In genomic region chr13:99577686-99578085, GRCm38 (mm10) we compare ENCODE assay signal across 18 mouse cellular contexts.
DNase-seq lines count a peak whose midpoint lies in the region; ATAC-seq and TF ChIP-seq lines count a peak whose summit lies in the region.
"Had no signal": no experiment of that assay in that cellular context is flagged by ENCODE, and none has a peak within 500 bp of the region (broad histone marks: within the 10 kb centered on the region; RNA-seq: fewer than 3 reads in every experiment).

No protein-coding gene starts in this region.

- H3K4me1 ChIP-seq in midbrain, embryonic 16.5 days (ENCODE audit: control insufficient read depth, insufficient read depth, low read length) = peaks cover 9% of the 10 kb centered on the region; the same call in 1 of the 2 replicates
- H3K4me1 ChIP-seq in midbrain, embryonic 15.5 days = no peaks in the 10 kb centered on the region
- H3K4me1 ChIP-seq: embryonic facial prominence, embryonic 13.5 days had no signal

- H3K4me3 ChIP-seq in midbrain, embryonic 16.5 days (ENCODE audit: low read depth, low read length) = no peak overlapping the region
- H3K4me3 ChIP-seq in midbrain, embryonic 15.5 days = no peak overlapping the region
- H3K4me3 ChIP-seq: embryonic facial prominence, embryonic 13.5 days; midbrain, embryonic 13.5 days had no signal

- H3K36me3 ChIP-seq in midbrain, embryonic 16.5 days (ENCODE audit: control insufficient read depth, insufficient read depth, low read length) = no peaks in the 10 kb centered on the region
- H3K36me3 ChIP-seq in midbrain, embryonic 15.5 days (replicated peaks) = no peaks in the 10 kb centered on the region
- H3K36me3 ChIP-seq: embryonic facial prominence, embryonic 13.5 days had no signal

- no peak overlapping the region for H3K4me2 ChIP-seq in midbrain, embryonic 16.5 days (ENCODE audit: low read length)
- no peak overlapping the region for H3K4me2 ChIP-seq in midbrain, embryonic 15.5 days
- H3K4me2 ChIP-seq: embryonic facial prominence, embryonic 13.5 days; liver, embryonic 11.5 days; midbrain, embryonic 13.5 days had no signal

- H3K27me3 ChIP-seq in midbrain, embryonic 16.5 days (ENCODE audit: control insufficient read depth, insufficient read depth, low read depth, low read length) = no peaks in the 10 kb centered on the region
- H3K27me3 ChIP-seq in midbrain, embryonic 15.5 days (replicated peaks) = no peaks in the 10 kb centered on the region
- H3K27me3 ChIP-seq: CH12.LX; embryonic facial prominence, embryonic 13.5 days; midbrain, embryonic 13.5 days had no signal

- TF ChIP-seq CTCF in brain, embryonic 14.5 days (IDR thresholded peaks at IDR 0.05; ENCODE audit: borderline replicate concordance, extremely low read depth, insufficient read depth, insufficient read length) = no peak

- DNase-seq in adrenal gland, postnatal 25 days = peak; percentile 45
- DNase-seq in adrenal gland, postnatal 4 days (ENCODE audit: low spot score in 2 of 2) = no peak
- peak; percentile 24 to 61 for DNase-seq in frontal cortex, adult 2 months (ENCODE audit: extremely low spot score in 1 of 2, low spot score in 1 of 2)
- DNase-seq in frontal cortex, postnatal 10 days (ENCODE audit: low spot score in 2 of 2) = no peak
- DNase-seq in brain, embryonic 14.5 days (ENCODE audit: low read depth) = peak; percentile 78
- DNase-seq: cerebellum, adult 18-20 months; gastrocnemius, postnatal 14 days; kidney, adult 9 months; kidney, postnatal 4 days; lung, adult 2 months; thymus, postnatal 36 days had no signal

- WGBS in midbrain, embryonic 16.5 days = 66% methylated on average over 4 of the region's 4 CpGs
- WGBS in midbrain, embryonic 15.5 days = 60% methylated on average over 4 of the region's 4 CpGs

- no peaks in the 10 kb centered on the region for H3K9me3 ChIP-seq in midbrain, embryonic 16.5 days (replicated peaks; ENCODE audit: control insufficient read depth, low read length, poor library complexity, severe bottlenecking)
- no peaks in the 10 kb centered on the region for H3K9me3 ChIP-seq in midbrain, embryonic 15.5 days
- H3K9me3 ChIP-seq: embryonic facial prominence, embryonic 13.5 days; midbrain, embryonic 13.5 days had no signal

- ATAC-seq in midbrain, embryonic 16.5 days = peak; percentile 73; the same call in 1 of the 2 replicates
- ATAC-seq in midbrain, embryonic 15.5 days (replicated peaks) = no peak
- ATAC-seq: midbrain, embryonic 13.5 days had no signal

- H3K27ac ChIP-seq in midbrain, embryonic 16.5 days (ENCODE audit: low read length) = no peak overlapping the region
- no peak overlapping the region for H3K27ac ChIP-seq in midbrain, embryonic 15.5 days
- H3K27ac ChIP-seq: embryonic facial prominence, embryonic 13.5 days; macrophage; midbrain, embryonic 13.5 days had no signal

- no peak for TF ChIP-seq POLR2A in brain, embryonic 14.5 days (IDR thresholded peaks at IDR 0.05; ENCODE audit: borderline replicate concordance, extremely low read depth, insufficient read depth, insufficient read length, poor library complexity, severe bottlenecking)

- H3K9ac ChIP-seq in midbrain, embryonic 16.5 days (ENCODE audit: low read depth, low read length) = no peak overlapping the region
- H3K9ac ChIP-seq in midbrain, embryonic 15.5 days = no peak overlapping the region
- H3K9ac ChIP-seq: embryonic facial prominence, embryonic 13.5 days; midbrain, embryonic 13.5 days had no signal

Comparison
In these comparisons a context has a peak if more than half of its experiments do, and no peak if none do; other contexts are left out.
1. DNase-seq: peak in adrenal gland, postnatal 25 days (single experiment), frontal cortex, adult 2 months (2 of 2) and brain, embryonic 14.5 days (single experiment); none in adrenal gland, postnatal 4 days (0 of 2) and frontal cortex, postnatal 10 days (0 of 2).